Mouse (Mus musculus): Measurements from ENCODE around the gene Ms4a4c. TPM values are rescaled to one million over a fixed set of nuclear protein-coding genes. Genes with fewer than 3 reads are reported as not detected.
"Not testable (repeated sequence)": the region's sequence is repeated elsewhere in the genome, so short reads cannot be mapped to it uniquely, and the experiment has no call there.

Gene Ms4a4c
- polyA plus RNA-seq, 1 experiment from 2014 or later, result not detected

- 78% methylated on average over 1 of the region's 1 CpGs for WGBS (ENCODE audit: insufficient replicate concordance)
- not testable (repeated sequence) for H3K4me2 ChIP-seq; H3K36me3 ChIP-seq (ENCODE audit: control insufficient read depth, insufficient read depth, low read length); H3K27me3 ChIP-seq (ENCODE audit: control insufficient read depth, insufficient read depth, low read length); H3K9me3 ChIP-seq (replicated peaks; ENCODE audit: control insufficient read depth, low read length); ATAC-seq (replicated peaks; ENCODE audit: insufficient number of reproducible peaks, low FRiP score, low TSS enrichment); H3K4me3 ChIP-seq (ENCODE audit: low read depth, low read length); H3K4me1 ChIP-seq (ENCODE audit: control insufficient read depth, insufficient read depth, low read length); H3K9ac ChIP-seq (ENCODE audit: low read depth, low read length); H3K27ac ChIP-seq (ENCODE audit: low read depth, low read length)
These were observed 26.6 kb downstream of the Ms4a4c start for GRCm38 (mm10) chr19:11431209-11431608.

GRCm38 (mm10) chr19:11435058-11435834, 30.7 kb downstream of the Ms4a4c start:
- H3K9me3 ChIP-seq (replicated peaks; ENCODE audit: control insufficient read depth, low read length), result no peaks in the 10 kb centered on the region
- WGBS (ENCODE audit: insufficient replicate concordance), result 73% methylated on average over 4 of the region's 4 CpGs

GRCm38 (mm10) chr19:11443338-11443737, 38.8 kb downstream of the Ms4a4c start, which contains the start of gene Ms4a4b:
Ms4a4b (plus strand) TSS chr19:11443553.
- no peak within 1 kb of the TSS for H3K9ac ChIP-seq (ENCODE audit: low read depth, low read length)

More at GRCm38 (mm10) chr19:11435058-11435834, 30.7 kb downstream of the Ms4a4c start:
- H3K27me3 ChIP-seq (ENCODE audit: control insufficient read depth, insufficient read depth, low read length), result no peaks in the 10 kb centered on the region
- H3K27ac ChIP-seq (ENCODE audit: low read depth, low read length), result no peak overlapping the region
- H3K4me1 ChIP-seq (ENCODE audit: control insufficient read depth, insufficient read depth, low read length), result no peaks in the 10 kb centered on the region
- no peak overlapping the region for H3K9ac ChIP-seq (ENCODE audit: low read depth, low read length)
- no peak overlapping the region for H3K4me3 ChIP-seq (ENCODE audit: low read depth, low read length)
- no peaks in the 10 kb centered on the region for H3K36me3 ChIP-seq (ENCODE audit: control insufficient read depth, insufficient read depth, low read length)
- no peak for ATAC-seq (replicated peaks; ENCODE audit: insufficient number of reproducible peaks, low FRiP score, low TSS enrichment)
- no peak overlapping the region for H3K4me2 ChIP-seq

GRCm38 (mm10) chr19:11443964-11444363, 39.4 kb downstream of the Ms4a4c start:
- no peak overlapping the region for H3K4me2 ChIP-seq
- H3K27ac ChIP-seq (ENCODE audit: low read depth, low read length), result no peak overlapping the region
- no peak for ATAC-seq (replicated peaks; ENCODE audit: insufficient number of reproducible peaks, low FRiP score, low TSS enrichment)
- no peaks in the 10 kb centered on the region for H3K36me3 ChIP-seq (ENCODE audit: control insufficient read depth, insufficient read depth, low read length)
- H3K4me1 ChIP-seq (ENCODE audit: control insufficient read depth, insufficient read depth, low read length), result no peaks in the 10 kb centered on the region
- H3K9ac ChIP-seq (ENCODE audit: low read depth, low read length), result no peak overlapping the region
- 78% methylated on average over 5 of the region's 5 CpGs for WGBS (ENCODE audit: insufficient replicate concordance)
- H3K4me3 ChIP-seq (ENCODE audit: low read depth, low read length), result no peak overlapping the region
- H3K27me3 ChIP-seq (ENCODE audit: control insufficient read depth, insufficient read depth, low read length), result no peaks in the 10 kb centered on the region
- no peaks in the 10 kb centered on the region for H3K9me3 ChIP-seq (replicated peaks; ENCODE audit: control insufficient read depth, low read length)

More at GRCm38 (mm10) chr19:11443338-11443737, 38.8 kb downstream of the Ms4a4c start, which contains the start of gene Ms4a4b:
- H3K4me1 ChIP-seq (ENCODE audit: control insufficient read depth, insufficient read depth, low read length), result no peaks in the 10 kb centered on the region
- H3K4me2 ChIP-seq, result no peak within 1 kb of the TSS
- H3K27ac ChIP-seq (ENCODE audit: low read depth, low read length), result no peak within 1 kb of the TSS
- H3K27me3 ChIP-seq (ENCODE audit: control insufficient read depth, insufficient read depth, low read length), result no peaks in the 10 kb centered on the region
- H3K4me3 ChIP-seq (ENCODE audit: low read depth, low read length), result no peak within 1 kb of the TSS
- H3K9me3 ChIP-seq (replicated peaks; ENCODE audit: control insufficient read depth, low read length), result no peaks in the 10 kb centered on the region
- ATAC-seq (replicated peaks; ENCODE audit: insufficient number of reproducible peaks, low FRiP score, low TSS enrichment), result no peak
- H3K36me3 ChIP-seq (ENCODE audit: control insufficient read depth, insufficient read depth, low read length), result no peaks in the 10 kb centered on the region

- no peaks in the 10 kb centered on the region for H3K4me1 ChIP-seq (ENCODE audit: control insufficient read depth, insufficient read depth, low read length)
- H3K27me3 ChIP-seq (ENCODE audit: control insufficient read depth, insufficient read depth, low read length), result no peaks in the 10 kb centered on the region
- H3K27ac ChIP-seq (ENCODE audit: low read depth, low read length), result no peak overlapping the region
- no peaks in the 10 kb centered on the region for H3K9me3 ChIP-seq (replicated peaks; ENCODE audit: control insufficient read depth, low read length)
- 81% methylated on average over 2 of the region's 2 CpGs for WGBS (ENCODE audit: insufficient replicate concordance)
- H3K36me3 ChIP-seq (ENCODE audit: control insufficient read depth, insufficient read depth, low read length), result no peaks in the 10 kb centered on the region
- ATAC-seq (replicated peaks; ENCODE audit: insufficient number of reproducible peaks, low FRiP score, low TSS enrichment), result no peak
- H3K4me3 ChIP-seq (ENCODE audit: low read depth, low read length), result no peak overlapping the region
- H3K4me2 ChIP-seq, result no peak overlapping the region
- no peak overlapping the region for H3K9ac ChIP-seq (ENCODE audit: low read depth, low read length)
These were observed 42.7 kb downstream of the Ms4a4c start for GRCm38 (mm10) chr19:11447238-11447637.

- not testable (repeated sequence) for H3K4me2 ChIP-seq; H3K9me3 ChIP-seq (replicated peaks; ENCODE audit: control insufficient read depth, low read length); H3K36me3 ChIP-seq (ENCODE audit: control insufficient read depth, insufficient read depth, low read length); H3K4me3 ChIP-seq (ENCODE audit: low read depth, low read length); H3K9ac ChIP-seq (ENCODE audit: low read depth, low read length); H3K27me3 ChIP-seq (ENCODE audit: control insufficient read depth, insufficient read depth, low read length); ATAC-seq (replicated peaks; ENCODE audit: insufficient number of reproducible peaks, low FRiP score, low TSS enrichment); H3K27ac ChIP-seq (ENCODE audit: low read depth, low read length); H3K4me1 ChIP-seq (ENCODE audit: control insufficient read depth, insufficient read depth, low read length)
- 81% methylated on average over 3 of the region's 4 CpGs for WGBS (ENCODE audit: insufficient replicate concordance)
These were observed 54.5 kb downstream of the Ms4a4c start for GRCm38 (mm10) chr19:11459041-11459440.

- not testable (repeated sequence) for H3K36me3 ChIP-seq (ENCODE audit: control insufficient read depth, insufficient read depth, low read length); ATAC-seq (replicated peaks; ENCODE audit: insufficient number of reproducible peaks, low FRiP score, low TSS enrichment); H3K4me2 ChIP-seq; H3K9me3 ChIP-seq (replicated peaks; ENCODE audit: control insufficient read depth, low read length); H3K27me3 ChIP-seq (ENCODE audit: control insufficient read depth, insufficient read depth, low read length); H3K9ac ChIP-seq (ENCODE audit: low read depth, low read length); H3K27ac ChIP-seq (ENCODE audit: low read depth, low read length); H3K4me1 ChIP-seq (ENCODE audit: control insufficient read depth, insufficient read depth, low read length); H3K4me3 ChIP-seq (ENCODE audit: low read depth, low read length)
- WGBS (ENCODE audit: insufficient replicate concordance), result 40% methylated on average over 1 of the region's 1 CpGs
These were observed 60.2 kb downstream of the Ms4a4c start for GRCm38 (mm10) chr19:11464795-11465194.

GRCm38 (mm10) chr19:11466471-11466870, 61.9 kb downstream of the Ms4a4c start:
- no peak for ATAC-seq (replicated peaks; ENCODE audit: insufficient number of reproducible peaks, low FRiP score, low TSS enrichment)
- WGBS (ENCODE audit: insufficient replicate concordance), result 59% methylated on average over 5 of the region's 5 CpGs

GRCm38 (mm10) chr19:11468361-11468760, 63.8 kb downstream of the Ms4a4c start:
- not testable (repeated sequence) for H3K9ac ChIP-seq (ENCODE audit: low read depth, low read length); H3K4me3 ChIP-seq (ENCODE audit: low read depth, low read length); H3K36me3 ChIP-seq (ENCODE audit: control insufficient read depth, insufficient read depth, low read length); H3K27ac ChIP-seq (ENCODE audit: low read depth, low read length); H3K4me2 ChIP-seq; H3K4me1 ChIP-seq (ENCODE audit: control insufficient read depth, insufficient read depth, low read length); H3K27me3 ChIP-seq (ENCODE audit: control insufficient read depth, insufficient read depth, low read length); ATAC-seq (replicated peaks; ENCODE audit: insufficient number of reproducible peaks, low FRiP score, low TSS enrichment); H3K9me3 ChIP-seq (replicated peaks; ENCODE audit: control insufficient read depth, low read length)
- WGBS (ENCODE audit: insufficient replicate concordance), result 58% methylated on average over 1 of the region's 1 CpGs

More at GRCm38 (mm10) chr19:11466471-11466870, 61.9 kb downstream of the Ms4a4c start:
- Histone ChIP-seq H3K4me3 (ENCODE audit: low read depth, low read length) (no peak overlapping the region), H3K27me3 (ENCODE audit: control insufficient read depth, insufficient read depth, low read length) (no peaks in the 10 kb centered on the region), H3K9ac (ENCODE audit: low read depth, low read length) (no peak overlapping the region), H3K36me3 (ENCODE audit: control insufficient read depth, insufficient read depth, low read length) (no peaks in the 10 kb centered on the region), H3K9me3 (replicated peaks; ENCODE audit: control insufficient read depth, low read length) (no peaks in the 10 kb centered on the region), H3K4me2 (no peak overlapping the region), H3K4me1 (ENCODE audit: control insufficient read depth, insufficient read depth, low read length) (no peaks in the 10 kb centered on the region), H3K27ac (ENCODE audit: low read depth, low read length) (no peak overlapping the region)
